Mouse (Mus musculus): ENCODE measurements around the gene Elane.

GRCm38 (mm10) chr10:79936911-79937441 is 50.9 kb downstream of the Elane start:
- no peak for TF ChIP-seq POLR2A (IDR thresholded peaks at IDR 0.05; ENCODE audit: control insufficient read depth, extremely low read depth, insufficient read depth, low read length, poor library complexity)
- no peak for TF ChIP-seq CTCF (IDR thresholded peaks at IDR 0.05; ENCODE audit: borderline replicate concordance, control insufficient read depth, extremely low read depth, insufficient read depth, low read length, poor library complexity)
